Comparison of ENCODE assay signal across 8 mouse cellular contexts in the genomic region with DNA sequence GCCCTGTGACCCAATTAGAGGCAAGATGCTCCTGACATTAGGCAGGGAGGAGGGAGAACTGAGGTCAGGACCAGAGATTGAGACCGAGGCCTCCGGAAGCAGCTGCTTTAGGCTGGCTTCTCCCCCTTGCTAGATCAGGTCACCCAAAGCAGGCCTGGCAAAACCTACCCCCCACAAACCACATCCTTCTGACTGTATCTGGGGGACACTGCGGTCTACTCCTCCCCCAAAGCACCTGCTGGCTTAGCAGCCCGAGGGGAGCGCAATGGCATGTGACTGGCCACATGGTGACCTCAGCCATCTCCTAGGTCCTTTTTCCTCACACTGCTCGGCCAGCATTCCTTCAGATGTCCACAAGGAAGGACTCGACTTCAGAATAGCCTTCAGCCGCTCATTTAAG. TPM values are rescaled to one million over a fixed set of nuclear protein-coding genes. Genes with fewer than 3 reads are reported as not detected.
DNase-seq lines count a peak whose midpoint lies in the region; ATAC-seq and TF ChIP-seq lines count a peak whose summit lies in the region.
"Had no signal": no experiment of that assay in that cellular context is flagged by ENCODE, and none has a peak within 500 bp of the region (broad histone marks: within the 10 kb centered on the region; RNA-seq: fewer than 3 reads in every experiment).

No protein-coding gene starts in this region.

- intact Hi-C loops in left cerebral cortex, postnatal 25 days (cut with DNase I): no loop called here

- H3K4me2 ChIP-seq in hindbrain, embryonic 13.5 days: peak overlapping the region; percentile 89; the same call in 1 of the 2 replicates
- H3K4me2 ChIP-seq in liver, embryonic 13.5 days: peak overlapping the region; percentile 45
- peak overlapping the region; percentile 50 for H3K4me2 ChIP-seq in stomach, postnatal 0 days (replicated peaks; ENCODE audit: low read depth)

- no peak overlapping the region for H3K4me3 ChIP-seq in hindbrain, embryonic 13.5 days
- peak overlapping the region; percentile 58 for H3K4me3 ChIP-seq in liver, embryonic 13.5 days (replicated peaks)
- H3K4me3 ChIP-seq in stomach, postnatal 0 days (ENCODE audit: low read depth, low read length): peak overlapping the region; percentile 69

- peak; percentile 95 for DNase-seq in 416B (ENCODE audit: low read depth)
- peak; percentile 79 to 82 for DNase-seq in B cell, adult 2 months
- no peak for DNase-seq in liver, embryonic 13.5 days
- no peak for DNase-seq in stomach, postnatal 0 days (ENCODE audit: low spot score)
- no peak for DNase-seq in left cerebral cortex, postnatal 25 days (ENCODE audit: low spot score in 2 of 2)
- DNase-seq in left cerebral cortex, adult 11 months (ENCODE audit: low spot score): no peak

- no peak for ATAC-seq in hindbrain, embryonic 13.5 days (ENCODE audit: low FRiP score)
- no peak for ATAC-seq in liver, embryonic 13.5 days (ENCODE audit: low read depth)
- no peak for ATAC-seq in stomach, postnatal 0 days (ENCODE audit: low FRiP score, low TSS enrichment)

- H3K27me3 ChIP-seq in hindbrain, embryonic 13.5 days: peaks cover 27% of the 10 kb centered on the region
- peaks cover 61% of the 10 kb centered on the region for H3K27me3 ChIP-seq in liver, embryonic 13.5 days
- H3K27me3 ChIP-seq in stomach, postnatal 0 days (ENCODE audit: control insufficient read depth, insufficient read depth, low read length): no peaks in the 10 kb centered on the region

- no peak overlapping the region for H3K9ac ChIP-seq in hindbrain, embryonic 13.5 days
- peak overlapping the region; percentile 68; the same call in 1 of the 2 replicates for H3K9ac ChIP-seq in liver, embryonic 13.5 days
- H3K9ac ChIP-seq in stomach, postnatal 0 days (ENCODE audit: low read length): peak overlapping the region; percentile 93

- peaks cover 21% of the 10 kb centered on the region for H3K4me1 ChIP-seq in hindbrain, embryonic 13.5 days (replicated peaks)
- peaks cover 20% of the 10 kb centered on the region for H3K4me1 ChIP-seq in liver, embryonic 13.5 days (replicated peaks)
- H3K4me1 ChIP-seq in stomach, postnatal 0 days (replicated peaks; ENCODE audit: control insufficient read depth, insufficient read depth): peaks cover 5% of the 10 kb centered on the region

- H3K36me3 ChIP-seq in hindbrain, embryonic 13.5 days: no peaks in the 10 kb centered on the region
- H3K36me3 ChIP-seq in liver, embryonic 13.5 days: no peaks in the 10 kb centered on the region
- H3K36me3 ChIP-seq in stomach, postnatal 0 days (ENCODE audit: control insufficient read depth, insufficient read depth, low read length): no peaks in the 10 kb centered on the region

- no peak overlapping the region for H3K27ac ChIP-seq in hindbrain, embryonic 13.5 days
- no peak overlapping the region for H3K27ac ChIP-seq in liver, embryonic 13.5 days
- H3K27ac ChIP-seq in stomach, postnatal 0 days (replicated peaks): peak overlapping the region; percentile 61

- TF ChIP-seq EP300 in stomach, postnatal 0 days (optimal IDR thresholded peaks at IDR 0.05): no peak

- TF ChIP-seq CTCF in stomach, postnatal 0 days (IDR thresholded peaks at IDR 0.05; ENCODE audit: low read depth): no peak

- 42% methylated on average over 8 of the region's 8 CpGs for WGBS in hindbrain, embryonic 13.5 days
- 8% methylated on average over 8 of the region's 8 CpGs for WGBS in liver, embryonic 13.5 days (ENCODE audit: insufficient replicate concordance)
- WGBS in stomach, postnatal 0 days: 43% methylated on average over 8 of the region's 8 CpGs

- no peaks in the 10 kb centered on the region for H3K9me3 ChIP-seq in hindbrain, embryonic 13.5 days
- no peaks in the 10 kb centered on the region for H3K9me3 ChIP-seq in liver, embryonic 13.5 days (replicated peaks)
- no peaks in the 10 kb centered on the region for H3K9me3 ChIP-seq in stomach, postnatal 0 days (ENCODE audit: control insufficient read depth, low read length)

RNA-seq across cellular contexts. Expression of gene Sdc4, which starts 2.5 kb away (rescaled TPM):
- 9.0 and 9.7 TPM in 2 replicates for polyA plus RNA-seq in hindbrain, embryonic 13.5 days (2015; fragmentation: Nextera tagmentation; extraction: Ambion mirVana)
- polyA plus RNA-seq in liver, embryonic 13.5 days (2015; fragmentation: Nextera tagmentation; extraction: Ambion mirVana): 33.6 and 37.0 TPM in 2 replicates
- polyA plus RNA-seq in stomach, postnatal 0 days (2015; fragmentation: Nextera tagmentation; extraction: Ambion mirVana): 133 and 143 TPM in 2 replicates
- 10 to 100 TPM; 86.7 to 90.7 TPM for total RNA-seq in left cerebral cortex, postnatal 25 days (2021)

RNA-seq across cellular contexts. Expression of gene Sys1, which starts 15.6 kb away (rescaled TPM):
- 84.3 and 85.3 TPM in 2 replicates for polyA plus RNA-seq in hindbrain, embryonic 13.5 days (2015; fragmentation: Nextera tagmentation; extraction: Ambion mirVana)
- polyA plus RNA-seq in liver, embryonic 13.5 days (2015; fragmentation: Nextera tagmentation; extraction: Ambion mirVana): 28.5 and 33.2 TPM in 2 replicates
- 46.9 and 48.6 TPM in 2 replicates for polyA plus RNA-seq in stomach, postnatal 0 days (2015; fragmentation: Nextera tagmentation; extraction: Ambion mirVana)
- total RNA-seq in left cerebral cortex, postnatal 25 days (2021): 10 to 100 TPM; 38.0 to 39.7 TPM

RNA-seq across cellular contexts. Expression of gene Gm20458, which starts 19.6 kb away (rescaled TPM):
- 5.0 and 5.9 TPM in 2 replicates for polyA plus RNA-seq in hindbrain, embryonic 13.5 days (2015; fragmentation: Nextera tagmentation; extraction: Ambion mirVana)
- polyA plus RNA-seq in liver, embryonic 13.5 days (2015; fragmentation: Nextera tagmentation; extraction: Ambion mirVana): 5.3 and 5.7 TPM in 2 replicates
- polyA plus RNA-seq in stomach, postnatal 0 days (2015; fragmentation: Nextera tagmentation; extraction: Ambion mirVana): 26.9 and 28.1 TPM in 2 replicates
- 10 to 100 TPM; 11.4 to 13.1 TPM for total RNA-seq in left cerebral cortex, postnatal 25 days (2021)

RNA-seq across cellular contexts. Expression of gene Trp53tg5, which starts 32.4 kb away (rescaled TPM):
- 0.18 TPM in 1 of 2 replicates, not detected in the other for polyA plus RNA-seq in hindbrain, embryonic 13.5 days (2015; fragmentation: Nextera tagmentation; extraction: Ambion mirVana)
- not detected in 2 replicates for polyA plus RNA-seq in liver, embryonic 13.5 days (2015; fragmentation: Nextera tagmentation; extraction: Ambion mirVana)
- not detected in 2 replicates for polyA plus RNA-seq in stomach, postnatal 0 days (2015; fragmentation: Nextera tagmentation; extraction: Ambion mirVana)
- total RNA-seq in left cerebral cortex, postnatal 25 days (2021): not detected
- total RNA-seq: heart, adult 2 months had no signal
- polyA plus RNA-seq: heart, adult 2 months had no signal

RNA-seq across cellular contexts. Expression of gene Matn4, which starts 36.2 kb away (rescaled TPM):
- polyA plus RNA-seq in hindbrain, embryonic 13.5 days (2015; fragmentation: Nextera tagmentation; extraction: Ambion mirVana): 2.3 and 9.3 TPM in 2 replicates
- 0.13 and 0.35 TPM in 2 replicates for polyA plus RNA-seq in liver, embryonic 13.5 days (2015; fragmentation: Nextera tagmentation; extraction: Ambion mirVana)
- 2.0 and 3.1 TPM in 2 replicates for polyA plus RNA-seq in stomach, postnatal 0 days (2015; fragmentation: Nextera tagmentation; extraction: Ambion mirVana)
- total RNA-seq in left cerebral cortex, postnatal 25 days (2021): 10 to 100 TPM; 11.5 to 13.8 TPM

Comparison
In these comparisons a context has a peak if more than half of its experiments do, and no peak if none do; other contexts are left out.
1. DNase-seq: peak in 416B (single experiment) and B cell, adult 2 months (2 of 2); none in liver, embryonic 13.5 days (single experiment), stomach, postnatal 0 days (single experiment), left cerebral cortex, postnatal 25 days (0 of 2) and left cerebral cortex, adult 11 months (single experiment).
2. Peak in every context shown above with its lines, with median percentiles within 50 percentile points of each other: H3K4me2 ChIP-seq.